Mouse (Mus musculus) lung, embryonic 16.5 days (tissue): Measurements from ENCODE around the gene Ufsp1. TPM values are rescaled to one million over a fixed set of nuclear protein-coding genes. Genes with fewer than 3 reads are reported as not detected.

Experiments used
- ATAC-seq: fragments of 200-750 bp; cut with Nextera tagmentation; 2 replicates; pipeline ENCODE4 v1.8.0; 2017; ENCODE audit warnings: low read depth, mild to moderate bottlenecking, moderate library complexity
- H3K27ac ChIP-seq: fragments of 300-500 bp; sonication (generic); 2 replicates; pipeline ENCODE4 v1.5.1; 2014; ENCODE audit warnings: mild to moderate bottlenecking, control low read depth, low read length
- H3K27me3 ChIP-seq: fragments of 300-500 bp; sonication (generic); 2 replicates; pipeline ENCODE4 v1.6.1; 2014; ENCODE audit warnings: low read depth, low read length, mixed read lengths; ENCODE audit not compliant: control insufficient read depth, insufficient read depth
- H3K36me3 ChIP-seq: fragments of 300-500 bp; sonication (generic); 2 replicates; pipeline ENCODE4 v1.6.1; 2014; ENCODE audit warnings: low read length; ENCODE audit not compliant: control insufficient read depth, insufficient read depth
- H3K4me1 ChIP-seq: fragments of 300-500 bp; sonication (generic); replicated peaks from 2 replicates; pipeline ENCODE4 v1.6.1; 2014; ENCODE audit warnings: low read length, mixed read lengths; ENCODE audit not compliant: control insufficient read depth, insufficient read depth
- H3K4me2 ChIP-seq: fragments of 300-500 bp; sonication (generic); 2 replicates; pipeline ENCODE4 v1.6.1; 2014; ENCODE audit warnings: low read depth, low read length, control low read depth
- H3K4me3 ChIP-seq: fragments of 300-500 bp; sonication (generic); 2 replicates; pipeline ENCODE4 v1.5.1; 2014; ENCODE audit warnings: mild to moderate bottlenecking, low read length, control low read depth
- H3K9ac ChIP-seq: fragments of 300-500 bp; sonication (generic); 2 replicates; pipeline ENCODE4 v1.6.1; 2014; ENCODE audit warnings: low read length, control low read depth
- H3K9me3 ChIP-seq: fragments of 300-500 bp; sonication (generic); 2 replicates; pipeline ENCODE4 v1.6.1; 2016; ENCODE audit warnings: low read length; ENCODE audit not compliant: control insufficient read depth
- WGBS: fragments of 180-500 bp; shearing (Covaris S2); extraction: QIAGEN DNeasy Blood & Tissue Kit; methylation state at CpG from one replicate; pipeline ENCODE4 v1.1.7; 2014; 5-methylcytosine and 5-hydroxymethylcytosine counted together
- polyA plus RNA-seq: library from polyadenylated mRNA; unstranded; fragments of >200 nt; fragmentation: Nextera tagmentation; extraction: Ambion mirVana; gene quantifications from 2 replicates; pipeline ENCODE4 v1.2.1, GENCODE M21; 2015

Gene Ufsp1
- polyA plus RNA-seq, 1 experiment from 2014 or later: 5.1 TPM

DNA sequence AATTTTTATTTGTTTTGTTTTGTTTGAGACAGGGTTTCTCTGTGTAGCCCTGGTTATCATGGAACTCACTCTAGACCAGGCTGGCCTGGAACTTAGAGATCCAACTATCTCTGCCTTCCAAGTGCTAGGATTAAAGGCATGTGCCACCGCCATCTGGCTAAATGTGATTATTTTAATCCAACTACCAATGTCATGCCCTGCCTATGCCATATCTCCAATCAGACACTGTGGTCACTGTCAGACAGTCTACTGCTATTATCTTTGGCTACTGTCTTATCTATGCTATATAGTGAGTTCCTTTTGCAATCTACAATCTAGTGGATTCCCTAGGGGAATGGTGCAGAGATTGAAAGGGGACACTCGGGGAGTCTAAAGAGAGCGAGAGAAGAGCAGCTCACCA is 26.6 kb downstream of the Ufsp1 start:
- H3K4me1 ChIP-seq: no peaks in the 10 kb centered on the region
- no peak overlapping the region for H3K27ac ChIP-seq
- peaks cover 7% of the 10 kb centered on the region; the same call in 1 of the 2 replicates for H3K36me3 ChIP-seq
- 95% methylated on average over 3 of the region's 3 CpGs for WGBS
- no peaks in the 10 kb centered on the region for H3K9me3 ChIP-seq
- ATAC-seq: no peak
- no peak overlapping the region for H3K4me3 ChIP-seq
- H3K27me3 ChIP-seq: no peaks in the 10 kb centered on the region
- no peak overlapping the region for H3K9ac ChIP-seq
- no peak overlapping the region for H3K4me2 ChIP-seq

- Histone ChIP-seq H3K36me3 (peaks cover 3% of the 10 kb centered on the region; the same call in 1 of the 2 replicates), H3K9ac (no peak overlapping the region), H3K4me1 (peaks cover 13% of the 10 kb centered on the region), H3K9me3 (no peaks in the 10 kb centered on the region), H3K27ac (no peak overlapping the region), H3K4me2 (no peak overlapping the region), H3K4me3 (no peak overlapping the region), H3K27me3 (no peaks in the 10 kb centered on the region)
- ATAC-seq: no peak
- WGBS: 86% methylated on average over 7 of the region's 7 CpGs
These were observed 36.5 kb downstream of the Ufsp1 start for GRCm38 (mm10) chr5:137330910-137331309.

DNA sequence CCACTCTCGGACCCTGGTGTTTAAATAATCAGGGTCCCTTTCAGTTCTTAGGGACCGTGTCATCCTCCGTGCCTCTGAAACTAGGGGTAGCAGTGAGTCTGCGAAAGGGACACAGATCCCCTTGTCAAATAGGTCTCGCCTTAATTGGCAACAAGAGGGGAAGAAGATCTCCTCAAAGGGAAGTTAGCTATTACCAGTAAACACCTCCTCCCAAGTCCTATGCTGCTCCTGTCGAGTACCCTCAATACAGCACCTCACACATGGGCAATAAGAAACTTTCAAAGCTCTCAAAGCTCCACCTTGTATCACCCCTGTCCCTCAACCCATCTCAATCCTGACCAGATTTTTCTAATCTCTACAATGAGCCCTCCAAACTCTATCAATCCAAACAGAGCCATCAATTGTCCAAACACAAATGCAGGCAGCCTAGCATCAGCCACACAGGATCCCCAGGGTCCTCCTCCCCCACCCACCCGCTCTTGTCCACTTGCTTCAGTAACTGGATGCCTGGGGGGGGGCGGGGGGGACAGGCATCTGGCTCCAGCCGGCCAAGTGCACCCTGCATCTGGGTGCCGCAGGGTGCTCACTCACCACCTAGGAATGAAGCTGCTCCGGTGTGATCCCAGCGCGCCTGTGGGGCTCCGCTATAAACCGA is 38.6 kb downstream of the Ufsp1 start:
- H3K4me1 ChIP-seq: peaks cover 19% of the 10 kb centered on the region
- peak overlapping the region; percentile 64 for H3K4me3 ChIP-seq
- WGBS: 16% methylated on average over 15 of the region's 15 CpGs
- H3K36me3 ChIP-seq: peaks cover 3% of the 10 kb centered on the region; the same call in 1 of the 2 replicates
- no peaks in the 10 kb centered on the region for H3K27me3 ChIP-seq
- H3K4me2 ChIP-seq: peak overlapping the region; percentile 82
- H3K9ac ChIP-seq: peak overlapping the region; percentile 80
- peak overlapping the region; percentile 30 for H3K27ac ChIP-seq
- peak; percentile 2; the same call in 1 of the 2 replicates for ATAC-seq
- H3K9me3 ChIP-seq: no peaks in the 10 kb centered on the region

DNA sequence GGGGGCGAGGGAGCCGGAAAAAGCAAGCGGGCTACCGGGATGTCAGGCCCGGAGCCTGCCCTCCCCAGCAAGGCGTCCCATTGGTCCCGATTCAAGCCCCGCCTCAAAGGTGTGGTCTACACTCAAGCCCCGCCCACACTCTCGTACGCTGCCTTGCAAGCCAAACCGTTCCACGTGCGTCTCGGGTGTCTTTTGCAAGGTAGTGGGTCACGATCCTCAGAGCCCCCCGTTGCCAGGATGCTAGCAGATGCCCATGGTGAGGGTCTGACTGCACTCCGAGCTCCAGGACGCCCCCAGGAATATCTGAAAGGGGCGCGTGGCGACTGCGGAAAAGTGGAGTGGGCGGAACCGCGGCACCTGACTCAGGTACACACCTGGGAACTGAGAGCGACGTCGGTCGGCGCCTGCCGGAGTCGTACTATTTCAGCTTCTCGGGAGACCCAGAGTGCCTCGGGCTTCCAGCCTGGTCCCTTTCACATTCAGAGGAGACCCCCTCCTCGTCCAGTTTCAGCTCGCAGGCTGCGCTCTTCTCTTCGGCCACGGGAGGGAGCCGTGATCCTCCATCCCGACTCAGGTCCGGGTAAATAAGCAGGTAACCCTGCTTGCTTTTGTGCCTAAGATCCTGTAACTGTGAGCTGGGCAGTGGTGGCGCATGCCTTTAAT is 39.2 kb downstream of the Ufsp1 start, which contains the start of gene Slc12a9:
Gene Slc12a9 (minus strand): TSS at position 86 of the 663 bp plus-strand sequence.
- H3K36me3 ChIP-seq: no peaks in the 10 kb centered on the region
- ATAC-seq: peak; percentile 94
- H3K9me3 ChIP-seq: no peaks in the 10 kb centered on the region
- H3K4me3 ChIP-seq: peak within 1 kb of the TSS; percentile 64
- H3K9ac ChIP-seq: peak within 1 kb of the TSS; percentile 80
- H3K27me3 ChIP-seq: no peaks in the 10 kb centered on the region
- H3K27ac ChIP-seq: peak within 1 kb of the TSS; percentile 30
- WGBS: under 1% methylated on average over 44 of the region's 44 CpGs
- H3K4me2 ChIP-seq: peak within 1 kb of the TSS; percentile 82
- peaks cover 20% of the 10 kb centered on the region for H3K4me1 ChIP-seq

DNA sequence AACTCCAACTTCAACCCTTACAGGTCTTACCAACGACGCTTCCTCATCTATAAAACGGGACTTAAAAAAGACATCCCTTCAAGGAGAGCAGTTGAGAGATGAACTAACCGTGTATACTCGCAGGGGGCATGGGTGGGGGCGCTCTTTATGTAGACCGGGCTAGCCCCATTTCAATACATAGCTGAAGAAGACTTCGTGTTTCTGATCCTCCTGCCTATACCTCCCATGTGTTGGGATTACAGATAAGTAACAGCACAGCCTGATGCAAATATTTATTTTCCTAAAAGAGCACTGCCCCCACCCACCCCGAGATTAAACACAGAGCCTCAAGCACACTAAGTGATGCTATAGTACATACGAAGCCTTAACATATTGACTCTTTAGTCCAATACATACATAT is 39.9 kb downstream of the Ufsp1 start:
- H3K27me3 ChIP-seq: no peaks in the 10 kb centered on the region

GRCm38 (mm10) chr5:137335066-137335465 is 40.6 kb downstream of the Ufsp1 start:
- no peak overlapping the region for H3K9ac ChIP-seq
- H3K4me1 ChIP-seq: peaks cover 31% of the 10 kb centered on the region
- no peak for ATAC-seq
- 80% methylated on average over 6 of the region's 6 CpGs for WGBS
- H3K36me3 ChIP-seq: no peaks in the 10 kb centered on the region
- no peak overlapping the region for H3K4me2 ChIP-seq
- H3K4me3 ChIP-seq: no peak overlapping the region
- H3K9me3 ChIP-seq: no peaks in the 10 kb centered on the region
- H3K27ac ChIP-seq: no peak overlapping the region
- no peaks in the 10 kb centered on the region for H3K27me3 ChIP-seq

More for the DNA sequence above, 39.9 kb downstream of the Ufsp1 start:
- Histone ChIP-seq H3K4me3 (peak overlapping the region; percentile 64), H3K9ac (peak overlapping the region; percentile 19; the same call in 1 of the 2 replicates), H3K4me2 (peak overlapping the region; percentile 82), H3K36me3 (no peaks in the 10 kb centered on the region), H3K27ac (peak overlapping the region; percentile 14), H3K4me1 (peaks cover 24% of the 10 kb centered on the region), H3K9me3 (no peaks in the 10 kb centered on the region)
- ATAC-seq: no peak
- 39% methylated on average over 10 of the region's 10 CpGs for whole genome bisulfite sequencing

- 44% methylated on average over 8 of the region's 8 CpGs for WGBS
- Histone ChIP-seq H3K4me1 (peaks cover 31% of the 10 kb centered on the region), H3K36me3 (no peaks in the 10 kb centered on the region), H3K4me2 (no peak overlapping the region), H3K9ac (no peak overlapping the region), H3K27me3 (no peaks in the 10 kb centered on the region), H3K9me3 (no peaks in the 10 kb centered on the region), H3K27ac (peak overlapping the region; percentile 14; the same call in 1 of the 2 replicates), H3K4me3 (no peak overlapping the region)
- no peak for ATAC-seq
These were observed 42.8 kb downstream of the Ufsp1 start for GRCm38 (mm10) chr5:137337190-137337589.

GRCm38 (mm10) chr5:137338256-137338655 is 43.8 kb downstream of the Ufsp1 start:
- under 1% methylated on average over 19 of the region's 19 CpGs for WGBS
- peaks cover 25% of the 10 kb centered on the region for H3K4me1 ChIP-seq

DNA sequence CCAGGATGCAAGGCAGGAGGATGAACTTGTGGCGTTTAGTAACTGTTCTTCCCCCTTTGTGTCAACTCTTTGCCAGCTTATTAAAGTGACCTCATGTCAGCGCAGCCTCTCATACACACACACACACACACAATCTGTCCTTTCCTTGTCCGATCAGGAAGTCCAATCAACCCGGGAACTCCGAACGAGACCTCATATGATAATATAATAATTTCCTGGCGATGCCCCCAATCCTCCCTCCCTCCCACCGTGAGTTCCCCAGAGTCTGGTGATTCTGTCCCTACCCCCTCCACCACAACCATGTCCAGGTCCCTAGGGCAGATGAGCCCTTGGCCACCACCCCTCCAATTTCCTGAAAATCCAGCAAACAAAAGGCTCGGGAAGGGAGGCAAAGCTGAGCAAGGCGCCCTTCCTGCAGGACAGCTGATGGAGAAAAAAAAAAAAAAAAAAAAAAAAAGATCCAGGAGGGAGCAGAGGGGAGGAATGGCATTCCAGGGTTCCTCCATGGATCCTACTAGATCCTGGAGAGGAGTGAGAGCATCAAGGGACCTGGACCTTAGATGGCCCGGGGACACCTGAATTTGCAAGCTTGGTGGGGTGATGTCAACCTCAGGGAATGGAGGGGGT is 44.3 kb downstream of the Ufsp1 start:
- H3K4me3 ChIP-seq: peak overlapping the region; percentile 45
- peak overlapping the region; percentile 93 for H3K27ac ChIP-seq
- H3K4me2 ChIP-seq: peak overlapping the region; percentile 63
- WGBS: 1% methylated on average over 11 of the region's 11 CpGs
- H3K4me1 ChIP-seq: peaks cover 25% of the 10 kb centered on the region
- no peaks in the 10 kb centered on the region for H3K9me3 ChIP-seq
- H3K9ac ChIP-seq: peak overlapping the region; percentile 66
- no peaks in the 10 kb centered on the region for H3K36me3 ChIP-seq
- ATAC-seq: peak; percentile 54
- H3K27me3 ChIP-seq: no peaks in the 10 kb centered on the region

More at GRCm38 (mm10) chr5:137338256-137338655, 43.8 kb downstream of the Ufsp1 start:
- H3K27me3 ChIP-seq: no peaks in the 10 kb centered on the region
- peak overlapping the region; percentile 63 for H3K4me2 ChIP-seq
- no peaks in the 10 kb centered on the region for H3K9me3 ChIP-seq
- peak overlapping the region; percentile 93 for H3K27ac ChIP-seq
- ATAC-seq: peak; percentile 86
- H3K4me3 ChIP-seq: peak overlapping the region; percentile 45
- no peaks in the 10 kb centered on the region for H3K36me3 ChIP-seq
- H3K9ac ChIP-seq: peak overlapping the region; percentile 66
